Mouse (Mus musculus): ENCODE measurements at regions not wholly inside any gene's neighbourhood (a gene's known extent, or its start where the extent isn't known, plus 50 kb on each side); places are given as distances from the start of the nearest gene placed in this dataset.

DNA sequence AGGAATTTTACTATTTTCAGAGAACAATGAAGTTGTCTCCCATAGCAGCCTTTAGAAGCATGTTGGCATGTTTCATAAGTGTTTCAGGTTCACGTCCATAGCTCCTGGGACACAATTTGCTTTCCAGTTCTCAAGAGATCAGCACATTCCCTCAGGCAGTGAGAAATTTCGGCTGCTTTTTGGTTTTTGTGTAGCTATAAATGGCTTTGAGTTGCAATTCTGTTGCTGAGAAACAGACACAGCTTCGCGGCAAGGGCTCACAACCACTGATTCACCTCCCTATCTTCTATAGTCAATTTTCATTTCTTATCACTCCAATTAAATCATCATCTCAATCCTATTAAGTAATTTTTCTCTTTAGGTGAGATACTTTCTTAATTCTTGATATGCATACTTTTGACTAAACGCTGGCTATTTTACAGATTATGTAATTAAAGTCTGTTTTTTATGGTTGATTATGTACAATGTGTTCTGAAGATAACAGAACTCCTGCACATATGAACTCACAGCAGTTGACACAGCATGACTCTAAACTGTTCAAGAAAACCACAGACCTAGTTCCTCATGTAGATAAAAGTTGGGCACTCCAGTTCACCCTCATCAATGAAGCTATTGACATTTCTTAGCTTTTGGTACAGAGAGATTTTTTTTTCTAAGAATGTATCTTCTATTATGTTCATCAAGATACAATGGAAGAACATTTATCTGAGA is 694.1 kb upstream of the Gm21833 start:
- Histone ChIP-seq H3K9me3 (ENCODE audit: low read length) (no peaks in the 10 kb centered on the region), H3K9ac (replicated peaks; ENCODE audit: low read length, poor library complexity, severe bottlenecking) (no peak overlapping the region), H3K4me2 (ENCODE audit: low read depth, low read length, poor library complexity, severe bottlenecking) (no peak overlapping the region), H3K36me3 (ENCODE audit: insufficient read depth, low read length) (no peaks in the 10 kb centered on the region), H3K4me3 (ENCODE audit: low read depth, low read length) (no peak overlapping the region), H3K4me1 (ENCODE audit: insufficient read depth, low read length) (no peaks in the 10 kb centered on the region), H3K27ac (ENCODE audit: low read depth, low read length) (no peak overlapping the region), H3K27me3 (ENCODE audit: insufficient read depth, low read length) (no peaks in the 10 kb centered on the region)
- DNase-seq (ENCODE audit: low spot score) (peak; percentile 1), ATAC-seq (ENCODE audit: low FRiP score) (no peak)
- TF ChIP-seq CTCF (IDR thresholded peaks at IDR 0.05), result no peak
- WGBS, result 56% methylated on average over 5 of the region's 5 CpGs

DNA sequence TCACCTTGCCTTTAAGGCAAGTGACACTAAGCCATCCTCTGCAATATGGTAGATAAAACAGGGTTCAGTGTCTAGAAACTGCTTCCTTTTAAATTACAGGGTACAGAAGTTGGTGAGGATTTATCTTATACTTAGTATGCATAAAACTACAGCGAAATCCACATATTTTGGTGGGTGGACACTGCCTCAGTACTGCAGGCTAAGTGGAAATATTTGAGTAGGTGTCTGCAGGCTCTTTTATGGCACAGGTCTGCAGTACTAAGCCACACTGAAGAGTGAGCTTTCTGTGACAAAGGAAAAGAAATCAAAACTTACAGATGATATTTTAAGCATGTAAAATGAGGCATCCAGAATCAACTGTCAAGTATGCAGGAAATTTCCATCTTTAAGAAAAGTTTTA is 692.9 kb upstream of the Gm21833 start:
- Histone ChIP-seq H3K9ac (replicated peaks; ENCODE audit: low read length, poor library complexity, severe bottlenecking) (no peak overlapping the region), H3K4me3 (ENCODE audit: low read depth, low read length) (no peak overlapping the region), H3K27me3 (ENCODE audit: insufficient read depth, low read length) (no peaks in the 10 kb centered on the region), H3K4me1 (ENCODE audit: insufficient read depth, low read length) (no peaks in the 10 kb centered on the region), H3K4me2 (ENCODE audit: low read depth, low read length, poor library complexity, severe bottlenecking) (no peak overlapping the region), H3K27ac (ENCODE audit: low read depth, low read length) (no peak overlapping the region), H3K36me3 (ENCODE audit: insufficient read depth, low read length) (no peaks in the 10 kb centered on the region), H3K9me3 (ENCODE audit: low read length) (no peaks in the 10 kb centered on the region)
- TF ChIP-seq CTCF (IDR thresholded peaks at IDR 0.05), result no peak
- WGBS, result 67% methylated on average over 1 of the region's 1 CpGs
- DNase-seq (ENCODE audit: low spot score) (no peak), ATAC-seq (ENCODE audit: low FRiP score) (no peak)

DNA sequence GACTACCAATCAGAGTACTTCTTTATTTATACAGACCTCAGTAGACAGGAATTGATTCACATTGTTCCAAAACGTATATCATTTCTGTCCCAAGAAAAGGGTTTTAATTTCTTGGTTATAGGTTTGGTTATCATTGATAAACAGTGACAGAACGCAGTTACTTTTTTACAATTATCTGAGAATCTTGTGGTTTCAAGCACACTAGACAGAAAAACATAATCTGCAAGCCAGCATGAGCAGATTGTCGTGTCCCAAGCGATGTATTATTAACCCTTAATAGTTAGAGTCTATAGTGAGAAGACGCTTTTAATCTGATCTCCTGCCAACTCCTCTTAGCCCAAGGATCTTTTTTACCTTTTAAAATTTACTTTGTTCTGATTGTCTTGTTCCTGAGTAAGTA is 645.4 kb upstream of the Gm21833 start:
- no peak for TF ChIP-seq CTCF (IDR thresholded peaks at IDR 0.05)
- DNase-seq (ENCODE audit: low spot score), result no peak
- no peak overlapping the region for H3K4me3 ChIP-seq (ENCODE audit: low read depth, low read length)
- H3K9ac ChIP-seq (replicated peaks; ENCODE audit: low read length, poor library complexity, severe bottlenecking), result no peak overlapping the region
- no peaks in the 10 kb centered on the region for H3K4me1 ChIP-seq (ENCODE audit: insufficient read depth, low read length)
- no peak for ATAC-seq (ENCODE audit: low FRiP score)
- no peak overlapping the region for H3K4me2 ChIP-seq (ENCODE audit: low read depth, low read length, poor library complexity, severe bottlenecking)
- no peaks in the 10 kb centered on the region for H3K9me3 ChIP-seq (ENCODE audit: low read length)
- H3K27me3 ChIP-seq (ENCODE audit: insufficient read depth, low read length), result no peaks in the 10 kb centered on the region
- no peaks in the 10 kb centered on the region for H3K36me3 ChIP-seq (ENCODE audit: insufficient read depth, low read length)
- no peak overlapping the region for H3K27ac ChIP-seq (ENCODE audit: low read depth, low read length)
- 71% methylated on average over 5 of the region's 5 CpGs for WGBS

DNA sequence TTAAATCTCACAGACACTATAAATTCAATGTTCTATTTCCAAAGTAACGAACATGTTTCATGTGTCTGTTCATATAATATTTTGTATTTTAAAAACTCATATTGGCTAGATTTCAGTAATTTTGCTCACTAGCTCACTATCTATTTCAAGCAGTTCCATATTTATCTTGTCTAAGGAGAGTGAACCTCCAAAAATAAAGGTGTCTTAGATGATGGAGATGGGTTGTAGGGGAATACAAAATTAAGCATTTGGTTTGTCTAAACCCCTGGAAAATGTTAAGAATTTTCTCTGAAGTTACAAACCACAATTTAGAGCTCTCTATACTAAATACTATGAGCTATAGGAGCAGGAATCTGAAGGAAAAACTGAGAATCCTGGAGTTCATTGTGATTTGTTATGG is 595.3 kb upstream of the Gm21833 start:
- DNase-seq (ENCODE audit: low spot score), result no peak
- TF ChIP-seq CTCF (IDR thresholded peaks at IDR 0.05), result no peak
- Histone ChIP-seq H3K9me3 (ENCODE audit: low read length) (no peaks in the 10 kb centered on the region), H3K36me3 (ENCODE audit: insufficient read depth, low read length) (no peaks in the 10 kb centered on the region), H3K27ac (ENCODE audit: low read depth, low read length) (no peak overlapping the region), H3K4me2 (ENCODE audit: low read depth, low read length, poor library complexity, severe bottlenecking) (no peak overlapping the region), H3K4me3 (ENCODE audit: low read depth, low read length) (no peak overlapping the region), H3K4me1 (ENCODE audit: insufficient read depth, low read length) (no peaks in the 10 kb centered on the region), H3K9ac (replicated peaks; ENCODE audit: low read length, poor library complexity, severe bottlenecking) (no peak overlapping the region), H3K27me3 (ENCODE audit: insufficient read depth, low read length) (no peaks in the 10 kb centered on the region)
- ATAC-seq (ENCODE audit: low FRiP score), result no peak
- WGBS, result 88% methylated on average over 1 of the region's 1 CpGs

DNA sequence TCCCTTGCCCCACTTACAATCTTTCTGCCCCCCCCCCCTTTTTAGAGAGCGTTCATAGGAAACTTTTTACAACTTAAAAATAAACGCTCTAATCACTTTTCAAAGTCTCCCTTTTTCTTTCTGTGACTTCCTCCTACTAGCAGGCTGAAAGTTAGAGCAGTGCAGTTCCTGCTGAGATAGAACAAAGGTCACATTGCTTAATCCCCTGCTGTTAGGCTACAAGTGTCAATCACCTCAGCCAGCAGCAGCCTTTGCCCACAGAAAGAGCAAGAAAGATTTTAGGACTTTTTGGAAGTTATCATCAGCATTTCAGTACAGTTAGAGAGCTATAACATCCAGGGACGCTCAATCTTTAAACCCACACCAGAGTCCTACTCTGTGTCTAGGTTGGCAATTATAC is 584.3 kb upstream of the Gm21833 start:
- WGBS, result 45% methylated on average over 3 of the region's 3 CpGs
- Histone ChIP-seq H3K9me3 (ENCODE audit: low read length) (no peaks in the 10 kb centered on the region), H3K36me3 (ENCODE audit: insufficient read depth, low read length) (no peaks in the 10 kb centered on the region), H3K4me3 (ENCODE audit: low read depth, low read length) (no peak overlapping the region), H3K27me3 (ENCODE audit: insufficient read depth, low read length) (no peaks in the 10 kb centered on the region), H3K4me2 (ENCODE audit: low read depth, low read length, poor library complexity, severe bottlenecking) (no peak overlapping the region), H3K27ac (ENCODE audit: low read depth, low read length) (no peak overlapping the region), H3K4me1 (ENCODE audit: insufficient read depth, low read length) (no peaks in the 10 kb centered on the region), H3K9ac (replicated peaks; ENCODE audit: low read length, poor library complexity, severe bottlenecking) (no peak overlapping the region)
- TF ChIP-seq CTCF (IDR thresholded peaks at IDR 0.05), result no peak
- DNase-seq (ENCODE audit: low spot score), result no peak
- ATAC-seq (ENCODE audit: low FRiP score), result no peak
